Mouse (Mus musculus) heart, embryonic 11.5 days (tissue): ENCODE results near the gene Hpse2. TPM values are rescaled to one million over a fixed set of nuclear protein-coding genes. Genes with fewer than 3 reads are reported as not detected.

Source experiments
- ATAC-seq: fragments of 200-750 bp; cut with Nextera tagmentation; replicated peaks from 2 replicates; pipeline ENCODE4 v1.8.0; 2017; ENCODE audit warnings: moderate library complexity; ENCODE audit not compliant: insufficient number of reproducible peaks, low FRiP score, low TSS enrichment
- H3K27ac ChIP-seq: fragments of 300-500 bp; sonication (generic); 2 replicates; pipeline ENCODE4 v1.5.1; 2014; ENCODE audit warnings: mild to moderate bottlenecking, low read depth, low read length
- H3K27me3 ChIP-seq: fragments of 300-500 bp; sonication (generic); 2 replicates; pipeline ENCODE4 v1.6.1; 2014; ENCODE audit warnings: mild to moderate bottlenecking, low read length, mixed read lengths; ENCODE audit not compliant: control insufficient read depth, insufficient read depth
- H3K36me3 ChIP-seq: fragments of 300-500 bp; sonication (generic); 2 replicates; pipeline ENCODE4 v1.6.1; 2014; ENCODE audit warnings: mild to moderate bottlenecking, low read length, moderate library complexity, mixed read lengths; ENCODE audit not compliant: control insufficient read depth, insufficient read depth
- H3K4me1 ChIP-seq: fragments of 300-500 bp; sonication (generic); 2 replicates; pipeline ENCODE4 v1.6.1; 2014; ENCODE audit warnings: low read length; ENCODE audit not compliant: control insufficient read depth, insufficient read depth
- H3K4me2 ChIP-seq: fragments of 300-500 bp; sonication (generic); 2 replicates; pipeline ENCODE4 v1.6.1; 2014; ENCODE audit warnings: mild to moderate bottlenecking, moderate library complexity
- H3K4me3 ChIP-seq: fragments of 300-500 bp; sonication (generic); 2 replicates; pipeline ENCODE4 v1.5.1; 2014; ENCODE audit warnings: low read depth, low read length
- H3K9ac ChIP-seq: fragments of 300-500 bp; sonication (generic); 2 replicates; pipeline ENCODE4 v1.6.1; 2014; ENCODE audit warnings: mild to moderate bottlenecking, low read depth, low read length, moderate library complexity
- H3K9me3 ChIP-seq: fragments of 300-500 bp; sonication (generic); replicated peaks from 2 replicates; pipeline ENCODE4 v1.6.1; 2016; ENCODE audit warnings: low read length; ENCODE audit not compliant: control insufficient read depth
- WGBS: fragments of 180-500 bp; shearing (Covaris S2); extraction: QIAGEN DNeasy Blood & Tissue Kit; methylation state at CpG from one replicate; pipeline ENCODE4 v1.1.7; 2014; ENCODE audit not compliant: insufficient replicate concordance; 5-methylcytosine and 5-hydroxymethylcytosine counted together
- polyA plus RNA-seq: library from polyadenylated mRNA; unstranded; fragments of >200 nt; fragmentation: Nextera tagmentation; extraction: Ambion mirVana; gene quantifications from 2 replicates; pipeline ENCODE4 v1.2.1, GENCODE M21; 2014

Hpse2 gene
- 0.27 TPM in 1 of 2 replicates, not detected in the other for polyA plus RNA-seq

DNA sequence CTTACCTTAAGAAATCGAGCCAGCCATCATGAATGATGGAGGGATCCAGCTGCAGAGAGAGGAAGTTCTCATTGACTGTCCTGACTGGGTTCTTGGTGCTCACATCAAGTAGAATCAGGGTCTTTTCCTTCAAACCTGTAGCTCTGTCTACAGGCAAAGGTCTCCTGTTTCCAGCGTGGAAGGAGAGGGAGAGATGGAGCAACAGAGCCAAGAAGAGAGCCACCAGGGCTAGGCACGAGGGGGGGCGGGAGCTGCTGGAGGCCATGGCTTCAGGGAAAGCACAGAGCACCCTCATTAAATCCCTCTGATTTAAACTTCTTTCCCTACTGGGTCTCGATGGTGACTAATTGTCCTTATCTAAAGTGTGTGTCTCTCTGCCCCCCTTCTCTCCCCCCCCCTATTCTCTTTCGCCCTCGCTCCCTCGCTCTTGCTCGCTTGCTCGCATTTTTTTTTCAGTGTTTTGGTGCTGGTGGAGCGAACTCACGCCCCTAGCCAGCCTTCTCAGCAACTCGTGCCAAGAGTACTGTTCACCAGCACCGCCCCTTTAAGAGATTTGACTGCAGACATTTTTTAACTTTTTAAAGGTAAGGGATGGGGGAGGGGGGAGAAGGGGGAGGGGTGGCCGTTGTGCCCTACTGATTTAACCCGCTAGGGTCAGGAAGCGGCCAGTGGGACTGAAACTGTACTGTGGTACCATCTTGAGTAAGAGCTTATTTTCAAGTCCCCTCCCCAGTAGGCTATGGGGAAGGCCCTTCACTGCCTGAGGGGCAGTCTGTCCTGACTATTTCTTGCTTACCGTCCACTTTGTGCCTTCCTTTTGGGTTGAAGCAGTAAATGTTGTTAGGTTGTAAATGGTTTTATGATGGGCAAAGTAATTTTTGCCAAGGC, at the start of gene Hpse2:
Gene Hpse2, minus strand, starts transcription at position 339 of the 888 bp plus-strand sequence.
- no peaks in the 10 kb centered on the region for H3K36me3 ChIP-seq
- peak within 1 kb of the TSS; percentile 27 for H3K4me3 ChIP-seq
- peaks cover 7% of the 10 kb centered on the region for H3K4me1 ChIP-seq
- H3K27me3 ChIP-seq = peaks cover 62% of the 10 kb centered on the region
- H3K4me2 ChIP-seq = peak within 1 kb of the TSS; percentile 77
- H3K9ac ChIP-seq = no peak within 1 kb of the TSS
- H3K27ac ChIP-seq = no peak within 1 kb of the TSS
- 2% methylated on average over 18 of the region's 18 CpGs for WGBS
- no peaks in the 10 kb centered on the region for H3K9me3 ChIP-seq
- no peak for ATAC-seq

DNA sequence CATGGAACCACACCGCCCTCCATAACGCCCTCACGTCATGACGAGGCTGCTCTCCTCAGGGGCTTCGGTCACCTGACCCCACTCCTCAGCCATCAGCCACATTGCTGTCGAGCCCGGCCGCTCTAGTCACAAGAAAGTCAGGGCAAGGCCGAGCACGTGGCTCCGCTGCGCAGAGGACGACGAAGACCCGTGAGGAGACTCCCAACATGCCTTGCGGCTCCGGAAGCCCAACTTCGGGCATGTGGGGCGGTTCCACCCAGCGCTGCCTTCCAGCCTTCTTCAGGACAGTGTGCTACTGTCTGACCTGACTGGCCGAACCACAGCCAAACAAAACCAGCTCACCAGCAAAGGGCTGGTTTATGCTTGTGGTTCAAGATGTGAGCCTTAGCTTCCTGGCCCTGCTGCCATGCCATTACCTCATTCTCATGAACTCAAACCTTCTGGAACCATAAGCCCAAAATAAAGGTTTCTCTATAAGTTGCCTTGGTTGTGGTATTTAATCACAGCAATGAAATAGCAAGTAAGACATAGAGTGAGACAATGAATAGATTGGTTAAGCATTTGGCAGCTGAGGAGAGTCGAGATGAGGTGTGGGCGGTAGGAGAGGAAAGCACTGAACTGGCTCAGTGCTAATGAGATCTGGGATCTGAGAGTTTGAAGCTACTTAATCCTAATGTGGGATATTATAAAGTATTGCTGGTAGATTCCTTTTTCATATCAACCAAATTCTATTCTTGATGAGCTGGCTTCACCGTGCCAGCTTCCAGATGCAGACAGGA, 39.5 kb upstream of the Hpse2 start:
- H3K27ac ChIP-seq = no peak overlapping the region
- no peaks in the 10 kb centered on the region for H3K36me3 ChIP-seq
- no peak overlapping the region for H3K9ac ChIP-seq
- H3K4me2 ChIP-seq = no peak overlapping the region
- no peak for ATAC-seq
- H3K4me3 ChIP-seq = no peak overlapping the region
- H3K27me3 ChIP-seq = peaks cover 9% of the 10 kb centered on the region
- no peaks in the 10 kb centered on the region for H3K9me3 ChIP-seq
- H3K4me1 ChIP-seq = no peaks in the 10 kb centered on the region
- WGBS = 80% methylated on average over 24 of the region's 24 CpGs

DNA sequence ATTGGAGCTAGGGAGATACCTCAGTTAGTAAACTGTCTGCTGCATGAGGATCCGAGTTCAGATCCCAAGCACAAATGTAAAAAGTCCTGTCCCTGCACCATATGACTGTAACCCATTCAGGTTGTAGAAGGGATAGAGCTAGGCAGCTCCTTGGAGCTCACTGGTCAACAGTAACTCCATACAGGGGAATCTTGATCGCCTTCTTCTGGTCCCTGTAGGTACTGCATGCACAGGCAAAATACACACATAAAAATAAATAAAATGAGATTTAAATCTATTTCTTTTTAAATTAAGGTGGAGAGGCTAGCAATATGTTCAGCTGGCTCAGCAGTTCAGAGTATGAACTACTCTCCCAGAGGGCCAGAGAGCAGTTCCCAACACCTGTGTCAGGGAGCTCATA, 35.9 kb upstream of the Hpse2 start:
- Histone ChIP-seq H3K4me2 (no peak overlapping the region), H3K27ac (no peak overlapping the region), H3K4me3 (no peak overlapping the region), H3K27me3 (peaks cover 6% of the 10 kb centered on the region), H3K9me3 (no peaks in the 10 kb centered on the region), H3K4me1 (no peaks in the 10 kb centered on the region), H3K36me3 (no peaks in the 10 kb centered on the region), H3K9ac (no peak overlapping the region)
- ATAC-seq = no peak
- 67% methylated on average over 2 of the region's 2 CpGs for WGBS

DNA sequence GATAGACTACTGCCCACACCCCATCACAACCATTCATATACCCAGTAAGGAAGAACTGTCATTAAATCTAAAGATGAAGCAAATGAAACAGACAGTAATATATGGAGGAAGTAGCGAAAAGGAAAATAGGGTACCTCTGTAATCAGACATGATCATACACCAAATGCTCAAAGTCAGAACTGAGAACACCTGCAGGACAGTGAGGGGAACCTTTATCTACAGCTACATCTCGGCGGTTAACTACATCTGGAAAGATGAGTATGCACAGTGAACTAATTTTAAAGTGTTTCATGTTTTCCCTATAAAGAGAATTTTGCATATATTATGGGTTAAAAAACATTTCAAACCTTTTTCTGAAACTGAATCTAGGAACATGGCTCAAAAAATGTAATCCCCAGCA, 32.4 kb upstream of the Hpse2 start:
- H3K27me3 ChIP-seq = no peaks in the 10 kb centered on the region

DNA sequence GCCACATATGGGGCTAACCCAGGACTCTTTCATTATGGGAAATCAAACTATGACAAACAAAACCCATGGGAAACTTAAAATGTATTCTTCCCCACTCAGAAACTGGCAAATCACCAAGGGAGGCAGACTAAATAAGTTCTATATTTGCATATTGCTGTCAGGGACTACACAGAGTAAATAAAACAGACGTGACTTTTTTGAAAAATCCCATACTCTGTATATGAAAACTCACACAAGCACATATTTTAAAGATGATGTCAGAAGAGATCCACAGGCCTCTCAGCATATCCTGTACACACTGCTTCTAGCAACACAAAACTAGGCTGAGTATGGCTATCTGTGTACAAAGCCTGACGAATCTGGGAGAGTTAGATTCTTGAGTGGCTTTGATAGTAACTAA, 27.4 kb upstream of the Hpse2 start:
- ATAC-seq = no peak
- Histone ChIP-seq H3K4me1 (no peaks in the 10 kb centered on the region), H3K4me2 (no peak overlapping the region), H3K4me3 (no peak overlapping the region), H3K27me3 (no peaks in the 10 kb centered on the region), H3K27ac (no peak overlapping the region), H3K9ac (no peak overlapping the region), H3K36me3 (no peaks in the 10 kb centered on the region), H3K9me3 (no peaks in the 10 kb centered on the region)
- 57% methylated on average over 2 of the region's 2 CpGs for WGBS

More for the DNA sequence above, 32.4 kb upstream of the Hpse2 start:
- H3K36me3 ChIP-seq = no peaks in the 10 kb centered on the region
- H3K9ac ChIP-seq = no peak overlapping the region
- H3K4me2 ChIP-seq = no peak overlapping the region
- no peak for ATAC-seq
- H3K9me3 ChIP-seq = no peaks in the 10 kb centered on the region
- 69% methylated on average over 3 of the region's 3 CpGs for WGBS
- no peak overlapping the region for H3K4me3 ChIP-seq
- H3K27ac ChIP-seq = no peak overlapping the region
- H3K4me1 ChIP-seq = no peaks in the 10 kb centered on the region

DNA sequence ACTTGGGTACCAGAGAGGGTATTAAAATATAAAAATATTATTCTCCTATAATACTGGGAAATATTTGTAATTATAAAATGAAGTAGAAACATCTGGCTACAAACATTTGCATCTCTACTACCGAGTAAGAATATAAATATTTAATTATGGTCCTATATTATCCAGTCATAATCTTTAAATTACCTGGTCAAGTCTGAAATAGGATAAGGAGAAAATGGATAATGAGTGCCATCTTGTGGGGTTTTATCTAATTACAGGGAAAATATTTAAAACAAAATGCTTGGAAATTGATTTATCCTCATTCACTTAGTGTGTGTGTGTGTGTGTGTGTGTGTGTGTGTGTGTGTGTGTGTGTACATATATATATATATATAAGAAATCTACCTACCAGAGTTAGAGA, 19.0 kb upstream of the Hpse2 start:
- no peak for ATAC-seq
- no peak overlapping the region for H3K27ac ChIP-seq
- H3K9me3 ChIP-seq = no peaks in the 10 kb centered on the region
- no peaks in the 10 kb centered on the region for H3K27me3 ChIP-seq
- no peak overlapping the region for H3K4me3 ChIP-seq
- H3K9ac ChIP-seq = no peak overlapping the region
- no peaks in the 10 kb centered on the region for H3K4me1 ChIP-seq
- H3K36me3 ChIP-seq = no peaks in the 10 kb centered on the region
- no peak overlapping the region for H3K4me2 ChIP-seq
- WGBS = 27% methylated on average over 1 of the region's 1 CpGs

DNA sequence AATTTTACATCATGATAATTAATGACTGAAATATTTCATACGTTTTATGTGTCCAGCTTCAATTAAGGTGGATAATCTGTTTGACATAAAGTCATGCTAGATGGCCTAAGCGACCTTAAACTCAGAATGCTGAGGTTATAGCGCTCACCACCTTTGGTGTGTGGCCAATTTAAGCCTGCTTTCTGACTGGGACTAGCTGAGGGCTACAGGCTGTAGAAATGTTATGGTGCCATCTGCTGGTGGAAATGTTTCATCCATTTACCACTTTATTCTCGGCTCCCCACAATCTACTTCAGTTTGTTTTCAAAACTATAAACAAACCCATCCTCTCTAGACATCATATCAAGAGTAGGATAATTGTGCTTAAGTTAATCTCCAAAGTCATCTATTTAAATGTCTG, 8.2 kb upstream of the Hpse2 start:
- H3K9me3 ChIP-seq = no peaks in the 10 kb centered on the region
- H3K4me3 ChIP-seq = no peak overlapping the region
- H3K36me3 ChIP-seq = no peaks in the 10 kb centered on the region
- WGBS = 4% methylated on average over 4 of the region's 4 CpGs
- no peaks in the 10 kb centered on the region for H3K4me1 ChIP-seq
- H3K9ac ChIP-seq = no peak overlapping the region
- H3K4me2 ChIP-seq = no peak overlapping the region
- H3K27me3 ChIP-seq = no peaks in the 10 kb centered on the region; the same call in none of the 2 replicates
- ATAC-seq = no peak
- no peak overlapping the region for H3K27ac ChIP-seq

DNA sequence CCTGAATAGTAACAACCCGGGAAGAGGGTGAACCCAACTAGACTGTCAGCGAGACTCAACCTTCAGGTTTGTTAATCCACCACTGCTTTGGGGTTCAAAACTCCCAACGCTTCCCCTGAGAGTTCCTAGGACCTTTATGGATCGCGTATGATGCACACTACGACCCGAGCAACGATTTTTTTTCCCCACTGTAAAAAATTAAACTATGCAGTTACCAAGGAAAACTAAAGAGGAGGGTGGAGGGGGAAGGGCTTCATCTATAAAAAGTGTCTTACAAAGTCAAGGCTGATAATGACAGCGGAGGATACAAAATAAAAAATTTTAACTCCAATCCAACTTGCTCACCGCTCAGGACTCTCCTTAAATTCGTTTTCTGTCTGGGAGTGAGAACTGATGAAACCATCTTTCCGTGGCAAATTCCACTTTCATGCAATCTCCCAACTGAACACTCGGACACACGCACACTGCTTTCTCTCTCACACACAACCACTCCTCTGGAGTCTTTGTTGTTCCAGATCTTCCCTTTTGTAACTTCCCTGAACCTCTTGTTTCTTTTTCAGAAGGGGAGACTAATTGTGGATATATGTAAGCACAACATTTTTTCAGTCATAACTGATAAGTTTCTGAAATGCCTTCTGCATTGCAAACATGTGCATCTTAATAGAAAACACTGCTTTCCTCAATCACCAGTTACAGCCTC, 934 bp downstream of the Hpse2 start:
- no peak overlapping the region for H3K27ac ChIP-seq
- peaks cover 66% of the 10 kb centered on the region for H3K27me3 ChIP-seq
- H3K4me3 ChIP-seq = peak overlapping the region; percentile 42
- peak overlapping the region; percentile 77 for H3K4me2 ChIP-seq
- H3K36me3 ChIP-seq = no peaks in the 10 kb centered on the region
- peaks cover 7% of the 10 kb centered on the region for H3K4me1 ChIP-seq
- ATAC-seq = no peak
- no peak overlapping the region for H3K9ac ChIP-seq
- H3K9me3 ChIP-seq = no peaks in the 10 kb centered on the region
- 2% methylated on average over 14 of the region's 14 CpGs for WGBS
